Mouse (Mus musculus): Measurements from ENCODE around the gene Gm40193.
"Not testable (repeated sequence)": the region's sequence is repeated elsewhere in the genome, so short reads cannot be mapped to it uniquely, and the experiment has no call there.

Gm40193 gene

DNA sequence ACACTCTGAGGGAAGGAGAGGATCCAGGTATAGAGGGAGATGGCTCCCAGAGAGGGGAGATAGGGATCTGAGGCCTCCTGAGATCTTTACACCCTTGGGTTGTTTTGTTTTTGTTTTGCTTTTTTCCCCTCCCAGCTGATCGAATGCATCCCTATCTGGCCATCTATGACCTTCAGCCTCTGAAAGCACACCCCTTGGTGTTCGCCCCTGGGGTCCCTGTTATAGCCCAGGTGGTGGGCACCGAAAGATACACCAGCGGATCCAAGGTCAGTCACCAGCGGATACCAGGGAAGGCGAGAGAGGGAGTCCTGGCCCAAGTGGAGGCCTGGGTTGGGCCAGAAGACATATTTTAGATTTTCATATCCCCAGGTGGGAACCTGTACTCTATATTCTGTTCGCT, 8.2 kb upstream of the Gm40193 start:
- no peak for DNase-seq (ENCODE audit: low read depth)

- peak; percentile 94 for DNase-seq (ENCODE audit: low read depth)
These were observed 7.3 kb upstream of the Gm40193 start, which contains the start of gene Pld2 for GRCm38 (mm10) chr11:70539877-70540587. Pld2 (plus strand) TSS chr11:70540064.

GRCm38 (mm10) chr11:70539423-70539822, 6.7 kb upstream of the Gm40193 start:
- no peak for DNase-seq (ENCODE audit: low read depth)

DNA sequence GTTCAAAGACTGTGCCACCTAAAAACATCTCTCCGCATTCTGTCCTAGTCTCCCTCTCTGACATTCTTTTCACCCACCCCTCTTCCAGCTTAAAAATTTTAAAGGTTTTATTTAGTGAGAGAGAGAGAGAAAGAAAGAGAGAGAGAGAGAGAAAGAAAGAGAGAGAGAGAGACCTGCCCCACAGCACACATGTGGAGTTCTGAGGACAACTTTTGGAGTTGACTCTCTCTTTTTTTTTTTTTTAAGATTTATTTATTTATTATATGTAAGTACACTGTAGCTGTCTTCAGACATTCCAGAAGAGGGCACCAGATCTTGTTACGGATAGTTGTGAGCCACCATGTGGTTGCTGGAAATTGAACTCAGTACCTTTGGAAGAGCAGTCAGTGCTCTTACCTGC, 1.7 kb downstream of the Gm40193 start:
- not testable (repeated sequence) for DNase-seq (ENCODE audit: low read depth)

GRCm38 (mm10) chr11:70528610-70529009, 4.1 kb downstream of the Gm40193 start:
- no peak for DNase-seq (ENCODE audit: low read depth)

DNA sequence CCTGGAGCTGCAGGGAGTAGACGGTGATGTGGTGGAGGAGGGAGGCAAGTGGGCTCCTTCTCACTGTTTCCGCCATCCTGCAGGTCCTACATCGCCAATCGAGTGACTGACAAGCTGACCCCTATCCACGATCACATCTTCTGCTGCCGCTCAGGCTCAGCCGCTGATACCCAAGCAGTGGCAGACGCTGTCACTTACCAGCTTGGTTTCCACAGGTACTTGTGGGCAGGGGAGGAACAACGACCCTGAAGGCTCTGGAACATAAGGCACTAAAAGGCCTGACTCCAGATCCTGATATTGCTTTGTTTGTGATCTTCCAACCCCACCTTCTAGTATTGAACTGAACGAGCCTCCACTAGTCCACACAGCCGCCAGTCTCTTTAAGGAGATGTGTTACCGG, 6.5 kb downstream of the Gm40193 start:
- no peak for DNase-seq (ENCODE audit: low read depth)

GRCm38 (mm10) chr11:70525726-70526125, 7.0 kb downstream of the Gm40193 start:
- DNase-seq (ENCODE audit: low read depth) = peak; percentile 49

DNA sequence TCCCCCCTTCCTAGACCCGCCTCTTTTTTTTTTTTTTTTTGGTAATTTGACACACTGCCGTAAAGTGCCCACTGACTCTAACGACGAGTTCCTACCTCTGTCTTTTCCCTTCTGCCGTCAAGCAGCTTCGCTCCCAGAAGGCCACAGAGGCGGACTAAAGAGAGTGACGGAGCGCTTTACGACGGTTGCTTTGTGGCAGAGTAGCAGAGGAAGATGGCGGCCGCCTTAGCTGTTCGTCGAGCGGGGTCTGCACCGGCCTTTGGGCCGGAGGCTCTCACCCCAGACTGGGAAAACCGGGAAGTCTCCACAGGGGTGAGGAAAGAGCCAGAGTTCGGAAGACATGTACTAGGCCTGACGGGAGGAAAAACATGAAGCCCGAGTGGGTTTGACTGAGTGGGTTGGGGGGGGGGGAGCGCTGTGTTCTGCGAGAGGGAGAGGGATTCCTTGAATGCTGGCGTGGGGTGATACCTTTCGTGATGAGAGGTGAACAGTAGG, 7.5 kb downstream of the Gm40193 start, which contains the start of gene Psmb6:
Gene Psmb6, plus strand, starts transcription at position 184 of the 495 bp plus-strand sequence.
- DNase-seq (ENCODE audit: low read depth) = peak; percentile 95

DNA sequence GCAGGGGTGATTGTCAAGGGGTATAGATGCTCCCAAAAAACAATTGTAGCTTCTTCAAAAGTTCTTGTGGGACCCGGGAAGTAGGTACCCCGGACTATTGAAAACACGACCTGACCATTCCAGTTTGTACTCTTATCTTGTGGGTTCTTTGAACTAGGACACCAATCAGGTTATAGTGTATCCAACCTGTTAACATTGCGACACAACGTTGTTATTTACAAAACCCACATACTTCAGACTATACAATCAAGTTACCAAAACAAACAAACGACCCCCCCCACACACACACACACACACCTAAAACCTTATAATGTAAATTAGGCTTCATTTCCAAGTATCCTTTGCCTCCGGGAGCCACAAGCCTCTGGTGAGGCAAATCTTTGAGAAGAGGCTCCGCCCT, 8.0 kb downstream of the Gm40193 start:
- DNase-seq (ENCODE audit: low read depth) = no peak

DNA sequence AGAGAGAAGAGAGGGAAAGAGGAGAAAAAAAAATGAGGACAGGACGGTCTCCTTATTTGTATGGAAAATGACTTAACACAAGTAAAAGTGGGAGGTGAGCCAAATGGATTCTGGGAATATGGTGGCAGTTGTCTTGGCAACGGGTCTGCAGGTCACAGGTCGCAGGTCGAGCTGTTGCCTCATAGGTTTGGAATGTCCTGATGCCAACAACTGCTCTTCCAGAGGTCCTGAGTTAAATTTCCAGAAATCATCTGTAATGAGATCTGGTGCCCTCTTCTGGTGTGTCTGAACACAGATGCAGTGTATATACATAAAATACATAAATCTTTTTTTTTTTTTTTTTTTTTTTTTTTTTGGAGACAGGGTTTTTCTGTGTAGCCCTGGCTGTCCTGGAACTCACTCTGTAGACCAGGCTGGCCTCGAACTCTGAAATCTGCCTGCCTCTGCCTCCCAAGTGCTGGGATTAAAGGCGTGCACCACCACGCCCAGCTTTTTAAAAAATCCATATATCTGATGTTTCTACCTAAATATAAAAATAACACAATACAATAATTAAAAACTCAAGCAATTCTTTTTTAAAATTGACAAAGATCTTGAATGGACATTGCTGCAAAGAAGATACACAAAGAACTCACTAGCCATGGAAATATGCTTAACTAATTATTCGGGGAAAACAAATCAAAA, 9.3 kb downstream of the Gm40193 start:
- DNase-seq (ENCODE audit: low read depth) = peak; percentile 39

DNA sequence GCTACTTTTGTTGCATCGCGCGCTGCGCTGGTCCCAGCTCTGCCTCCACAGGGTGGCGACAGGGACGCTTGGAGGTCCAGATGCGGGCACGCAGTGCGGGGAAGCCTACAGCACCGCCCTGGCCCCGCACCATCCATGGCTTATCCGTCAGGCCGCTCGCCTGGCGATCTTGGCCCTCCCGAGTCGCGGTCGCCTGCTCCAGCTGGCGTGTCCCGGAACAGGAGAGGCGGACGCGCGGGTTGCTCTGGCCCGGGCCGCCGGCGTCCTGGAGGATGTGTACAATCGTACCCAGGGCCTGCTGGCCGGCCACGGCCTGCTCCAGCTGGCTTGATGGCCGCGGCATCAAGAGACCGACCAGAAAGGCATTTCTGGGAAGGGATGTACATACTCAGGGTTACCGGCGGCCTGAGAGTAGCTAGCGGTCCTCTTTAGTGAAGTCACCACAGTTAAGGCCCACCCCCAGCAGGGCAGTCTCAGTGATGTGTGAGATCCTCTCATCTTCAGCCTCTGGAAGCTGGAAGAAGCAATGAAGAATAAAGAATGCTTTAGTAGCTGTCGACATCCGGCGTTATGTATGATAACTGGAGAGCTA, 12.5 kb downstream of the Gm40193 start:
- no peak for DNase-seq (ENCODE audit: low read depth)

DNA sequence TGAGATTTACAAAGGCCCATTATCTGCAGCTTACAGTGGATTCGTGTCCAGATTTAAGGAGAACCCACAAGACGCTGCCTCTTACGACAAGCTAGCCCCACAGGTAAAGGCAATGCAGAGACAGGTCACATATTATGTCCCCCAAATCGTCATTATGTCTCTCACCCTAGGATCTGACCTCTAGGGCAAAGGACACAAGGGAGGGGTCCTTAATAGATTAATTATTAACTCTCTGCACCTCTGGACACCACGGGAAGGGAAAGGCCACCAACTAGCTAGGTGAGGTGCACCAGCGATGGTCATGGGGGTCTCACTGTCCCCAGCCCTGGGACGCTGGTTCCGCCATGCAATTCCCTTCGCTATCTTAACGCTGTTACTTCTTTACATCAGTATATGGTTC, 13.8 kb downstream of the Gm40193 start, which contains the start of gene Gltpd2:
Gene Gltpd2, plus strand, starts transcription at position 274 of the 400 bp plus-strand sequence.
- DNase-seq (ENCODE audit: low read depth) = no peak

DNA sequence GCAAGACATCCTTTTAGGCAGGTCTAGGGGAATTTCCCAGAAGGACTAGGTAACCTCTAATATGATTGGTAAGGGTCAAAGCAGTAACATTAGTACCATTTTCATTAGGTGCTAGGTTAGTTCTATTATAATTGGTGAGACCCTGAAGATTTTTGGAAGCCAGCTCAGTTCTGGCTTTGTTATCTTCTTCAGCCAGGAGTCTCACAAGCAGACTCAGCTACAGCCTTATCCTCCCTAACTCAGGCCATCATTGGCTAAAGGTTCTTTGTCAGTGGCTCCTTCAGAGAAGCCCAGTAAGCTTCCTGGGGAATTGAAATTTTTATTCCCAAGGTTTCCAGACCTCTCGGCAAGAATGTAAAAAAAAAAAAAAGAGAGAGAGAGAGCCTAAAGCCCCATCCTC, 14.3 kb downstream of the Gm40193 start:
- DNase-seq (ENCODE audit: low read depth) = no peak

DNA sequence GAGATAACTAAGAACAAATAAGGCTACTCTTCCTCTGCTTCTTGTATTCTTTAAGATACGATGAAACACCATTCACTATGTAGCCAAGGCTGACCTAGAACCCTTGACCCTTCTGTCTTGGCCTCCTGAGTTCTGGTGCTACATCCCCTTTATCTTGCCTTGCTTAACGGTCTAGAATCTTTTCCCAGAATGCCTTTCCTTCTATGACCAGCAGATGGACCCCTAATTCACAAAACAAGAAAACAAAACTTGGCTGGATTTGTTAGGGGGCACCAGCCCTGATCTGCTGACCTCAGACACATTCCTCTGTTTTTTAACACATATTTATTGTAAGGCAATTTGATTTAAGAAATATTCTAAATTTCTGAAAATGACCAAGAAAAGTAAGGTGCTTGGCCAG, 16.4 kb downstream of the Gm40193 start:
- DNase-seq (ENCODE audit: low read depth) = peak; percentile 77

DNA sequence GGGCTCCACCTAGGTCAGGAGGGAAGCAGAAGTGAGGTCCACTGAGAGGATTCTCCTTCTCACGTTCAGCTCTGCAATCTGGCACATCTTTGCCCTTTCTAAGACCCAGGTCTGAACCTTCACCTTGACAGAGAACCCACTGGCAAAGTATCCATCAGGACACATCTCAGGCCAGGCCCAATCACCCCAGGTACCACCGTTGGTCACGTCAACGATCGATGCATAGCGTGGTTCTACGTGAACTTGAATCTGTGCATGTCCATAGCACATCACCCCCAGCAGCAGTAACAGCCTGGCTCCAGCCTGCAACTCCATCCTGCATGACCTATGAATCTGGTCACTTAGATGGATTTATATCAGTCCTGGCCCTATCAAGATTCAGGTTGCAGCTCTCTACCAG, 18.5 kb downstream of the Gm40193 start, which contains the start of gene Vmo1:
Gene Vmo1, minus strand, starts transcription at position 329 of the 400 bp plus-strand sequence.
- no peak for DNase-seq (ENCODE audit: low read depth)

DNA sequence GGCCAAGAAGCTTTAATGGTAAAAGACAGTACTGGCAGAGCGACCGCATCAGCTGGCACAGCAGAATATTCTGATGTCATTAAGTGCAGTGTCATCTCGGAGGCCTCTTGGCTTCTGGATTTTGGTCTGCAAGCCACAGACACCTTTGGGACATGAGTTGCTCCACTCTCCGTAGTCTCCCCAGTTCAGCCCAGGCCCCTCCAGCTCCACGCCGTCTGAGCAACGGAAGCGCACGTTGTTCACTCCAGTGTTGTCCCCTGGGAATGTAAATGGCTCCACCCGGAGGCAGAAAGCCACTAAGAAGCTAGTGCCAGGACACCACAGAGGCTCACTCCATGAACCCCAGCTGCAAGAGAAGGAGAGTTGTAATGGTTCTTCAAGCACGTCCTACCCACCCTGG, 19.2 kb downstream of the Gm40193 start:
- no peak for DNase-seq (ENCODE audit: low read depth)

- no peak for DNase-seq (ENCODE audit: low read depth)
These were observed 19.9 kb downstream of the Gm40193 start for GRCm38 (mm10) chr11:70512709-70513342.

DNA sequence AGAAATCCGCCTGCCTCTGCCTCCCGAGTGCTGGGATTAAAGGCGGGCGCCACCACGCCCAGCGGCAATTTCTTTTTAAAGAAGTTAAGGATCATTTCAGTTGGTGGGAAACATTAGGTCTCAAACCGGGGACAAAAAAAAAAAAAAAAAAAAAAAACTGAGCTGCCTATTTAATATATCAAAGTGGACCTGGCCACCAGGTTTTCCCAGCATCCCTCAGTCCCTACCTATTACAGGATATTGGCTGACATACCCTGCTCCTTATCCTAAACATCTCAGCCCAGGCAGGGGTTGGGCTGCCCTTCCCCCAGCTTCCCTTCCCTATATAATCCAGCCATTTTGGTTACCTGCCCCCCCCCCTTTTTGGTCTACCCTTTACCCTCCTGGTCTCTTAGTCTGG, 20.9 kb downstream of the Gm40193 start:
- DNase-seq (ENCODE audit: low read depth) = no peak

DNA sequence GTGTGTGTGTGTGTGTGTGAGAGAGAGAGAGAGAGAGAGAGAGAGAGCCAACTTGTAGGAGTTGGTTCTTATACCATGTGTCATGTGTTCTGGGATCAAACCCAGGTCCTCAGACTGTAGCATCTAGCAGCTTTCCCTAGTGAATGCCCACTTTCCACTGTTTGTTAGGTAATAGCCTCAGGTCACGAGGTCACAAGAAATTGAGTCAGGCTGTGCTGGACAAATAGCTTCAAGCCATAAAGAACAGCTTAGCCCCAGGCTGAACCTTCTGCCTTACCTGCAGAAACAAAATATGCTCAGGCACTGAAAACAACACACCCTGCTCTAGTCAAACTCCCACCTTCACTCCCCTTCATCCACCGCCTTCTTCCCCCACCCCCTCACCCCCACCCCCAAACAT, 21.5 kb downstream of the Gm40193 start:
- DNase-seq (ENCODE audit: low read depth) = peak; percentile 51

- DNase-seq (ENCODE audit: low read depth) = peak; percentile 61
These were observed 22.8 kb downstream of the Gm40193 start for GRCm38 (mm10) chr11:70509753-70510564.

DNA sequence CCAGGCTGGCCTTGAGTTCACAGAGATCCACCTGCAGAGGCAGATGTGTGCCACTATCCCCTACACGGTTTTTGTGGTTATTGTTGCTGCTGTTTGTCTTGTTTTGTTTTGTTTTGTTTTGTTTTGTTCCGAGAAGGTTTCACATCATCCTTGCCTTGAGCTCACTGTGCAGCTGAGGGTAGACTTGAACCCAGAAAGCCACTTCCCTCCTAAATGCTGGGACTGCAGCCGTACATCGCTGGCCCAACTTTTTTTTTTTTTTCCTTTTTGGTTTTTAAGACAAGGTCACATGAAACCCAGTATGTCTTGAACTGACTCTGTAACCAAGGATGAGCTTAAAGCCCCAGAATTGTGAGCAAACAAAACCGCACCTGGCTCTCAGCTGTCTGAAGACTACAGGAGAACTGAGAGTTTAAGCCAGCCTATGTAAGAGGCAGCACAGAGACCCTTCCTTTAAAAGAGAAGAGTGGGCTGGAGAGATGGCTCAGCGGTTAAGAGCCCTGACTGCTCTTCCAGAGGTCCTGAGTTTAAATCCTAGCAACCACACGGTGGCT, 25.7 kb downstream of the Gm40193 start:
- DNase-seq (ENCODE audit: low read depth) = no peak
